Mouse (Mus musculus) cerebellum, adult 2 months (tissue): Measurements from ENCODE around the gene D17Wsu92e.

Experiments used
- CTCF ChIP-seq: fragments of 200-500 bp; IDR thresholded peaks from 2 replicates; pipeline ENCODE4 v1.5.1; 2011; ENCODE audit warnings: low read depth, mild to moderate bottlenecking, control low read depth, low read length, moderate library complexity, borderline replicate concordance; ENCODE audit not compliant: insufficient read depth
- POLR2A ChIP-seq: fragments of 200-500 bp; IDR thresholded peaks from 2 replicates; pipeline ENCODE4 v1.6.1; 2011; ENCODE audit warnings: low read length, control low read depth, borderline replicate concordance; ENCODE audit not compliant: insufficient read depth

- no peak for TF ChIP-seq POLR2A
- TF ChIP-seq CTCF: no peak
Observed at GRCm38 (mm10) chr17:27819971-27820567, 379 bp downstream of the D17Wsu92e start.
